Mouse (Mus musculus) left cerebral cortex, postnatal 4 days (tissue): ENCODE measurements around the gene Zscan4-ps3. TPM values are rescaled to one million over a fixed set of nuclear protein-coding genes. Genes with fewer than 3 reads are reported as not detected.
"Not testable (repeated sequence)": the region's sequence is repeated elsewhere in the genome, so short reads cannot be mapped to it uniquely, and the experiment has no call there.

Experiments used
- DNase-seq: peaks from one replicate; pipeline ENCODE4 v3.0.0-alpha.2; 2022
- intact Hi-C: fragments of 180-260 bp; cut with DNase I; formaldehyde crosslinking; loops from one replicate; pipeline ENCODE4 v1.15.1; 2025
- total RNA-seq, 2 experiments: library from RNA; stranded (reverse); gene quantifications; 2 replicates each; pipeline ENCODE4 v1.2.3; 2021

Gene Zscan4-ps3
- not detected for total RNA-seq

DNA sequence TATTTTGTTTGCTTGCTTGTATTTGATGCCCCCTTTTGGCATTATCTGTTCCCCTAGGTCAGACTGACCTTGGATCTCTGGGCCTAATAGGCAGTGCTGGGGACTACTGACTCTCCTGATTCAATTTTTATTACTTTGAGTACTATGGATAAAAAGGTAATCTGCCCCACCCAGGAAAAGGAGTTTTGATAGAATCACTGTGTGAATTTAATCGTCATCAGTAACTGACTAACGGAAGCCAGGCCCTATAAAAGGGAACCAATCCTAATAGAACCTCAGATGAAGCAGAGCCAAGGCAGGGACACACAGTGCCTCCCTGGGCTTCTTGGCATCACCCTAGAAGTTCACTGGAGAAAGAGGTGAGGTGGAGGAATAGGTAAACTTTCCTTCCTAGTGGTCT lies at the start of gene Zscan4-ps3:
Gene Zscan4-ps3 (plus strand): TSS at position 301 of the 400 bp plus-strand sequence.
- intact Hi-C loops, DNase-seq: not testable (repeated sequence)

DNA sequence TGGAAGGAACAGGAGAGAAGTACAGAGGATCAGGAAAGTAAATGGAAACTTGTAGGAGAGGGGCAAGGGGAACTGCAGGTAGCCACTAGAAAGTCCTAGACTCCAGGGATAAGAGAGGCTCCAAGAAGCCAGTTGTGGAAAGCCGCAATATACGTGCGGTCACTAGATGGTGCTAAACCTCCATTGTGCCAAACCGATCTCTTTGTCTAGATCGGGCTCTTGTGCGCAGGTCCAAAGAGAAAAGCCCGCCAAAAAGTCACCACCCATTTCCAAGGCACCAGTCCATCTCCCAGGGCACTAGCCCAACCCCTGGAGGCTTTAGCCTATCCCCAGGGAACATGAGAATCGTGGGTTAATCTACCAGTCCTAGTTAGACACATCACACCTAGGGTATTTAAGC lies 8.0 kb downstream of the Zscan4-ps3 start:
- DNase-seq, result peak; percentile 1
- intact Hi-C loops, result not testable (repeated sequence)

Other genes with a start within 250 kb of the Zscan4-ps3 start
- not detected for gene Zscan4f, start 211.4 kb upstream of the Zscan4-ps3 start, total RNA-seq
- gene Zscan4-ps2, start 95.0 kb upstream of the Zscan4-ps3 start, total RNA-seq, result not detected
- gene Vmn1r72, start 70.8 kb downstream of the Zscan4-ps3 start, total RNA-seq, result under 1 TPM in 1 of 2 experiments, not detected in 1; 0.06 TPM
- not detected for gene Vmn1r73, start 121.0 kb downstream of the Zscan4-ps3 start, total RNA-seq
- gene Vmn1r74, start 224.7 kb downstream of the Zscan4-ps3 start, total RNA-seq, result not detected